Mouse (Mus musculus) right cerebral cortex, postnatal 10 days (tissue): Measurements from ENCODE around the gene Prkar2b.
A peak's percentile ranks its signal among the peaks of the same experiment; 100 is the strongest.

Source experiments
- DNase-seq, 2 experiments: peaks; one replicate each; pipeline ENCODE4 v3.0.0; 2021; ENCODE audit warnings: low spot score in 2 of 2

Gene Prkar2b

GRCm38 (mm10) chr12:32060247-32061089, 628 bp downstream of the Prkar2b start:
- peak; percentile 65 to 66 for DNase-seq

GRCm38 (mm10) chr12:32059707-32060106, 1.4 kb downstream of the Prkar2b start:
- peak; percentile 37 to 49 for DNase-seq

DNA sequence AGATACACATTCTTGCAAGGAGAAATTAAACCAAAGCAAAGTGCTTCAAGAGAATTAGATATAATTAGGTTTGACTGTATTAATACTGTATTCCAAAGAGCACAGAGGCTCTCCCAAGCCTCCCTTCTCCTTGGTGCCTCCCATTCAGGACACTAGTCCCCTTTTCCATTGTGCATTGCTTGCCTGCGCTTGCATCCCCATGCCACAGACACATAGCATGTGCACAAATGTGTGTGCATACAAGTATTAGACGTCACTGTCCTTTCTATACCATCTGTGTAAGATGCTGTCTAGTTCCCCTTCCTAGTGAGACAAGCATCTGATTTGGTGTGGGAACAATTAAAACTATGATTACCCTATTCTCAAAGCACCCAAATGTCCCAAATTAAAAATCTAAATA, 2.0 kb downstream of the Prkar2b start:
- no peak for DNase-seq

GRCm38 (mm10) chr12:32057461-32058199, 3.5 kb downstream of the Prkar2b start:
- no peak for DNase-seq

- DNase-seq = no peak
Observed at GRCm38 (mm10) chr12:32055797-32056196, 5.3 kb downstream of the Prkar2b start.

GRCm38 (mm10) chr12:32054476-32055166, 6.5 kb downstream of the Prkar2b start:
- no peak for DNase-seq

DNA sequence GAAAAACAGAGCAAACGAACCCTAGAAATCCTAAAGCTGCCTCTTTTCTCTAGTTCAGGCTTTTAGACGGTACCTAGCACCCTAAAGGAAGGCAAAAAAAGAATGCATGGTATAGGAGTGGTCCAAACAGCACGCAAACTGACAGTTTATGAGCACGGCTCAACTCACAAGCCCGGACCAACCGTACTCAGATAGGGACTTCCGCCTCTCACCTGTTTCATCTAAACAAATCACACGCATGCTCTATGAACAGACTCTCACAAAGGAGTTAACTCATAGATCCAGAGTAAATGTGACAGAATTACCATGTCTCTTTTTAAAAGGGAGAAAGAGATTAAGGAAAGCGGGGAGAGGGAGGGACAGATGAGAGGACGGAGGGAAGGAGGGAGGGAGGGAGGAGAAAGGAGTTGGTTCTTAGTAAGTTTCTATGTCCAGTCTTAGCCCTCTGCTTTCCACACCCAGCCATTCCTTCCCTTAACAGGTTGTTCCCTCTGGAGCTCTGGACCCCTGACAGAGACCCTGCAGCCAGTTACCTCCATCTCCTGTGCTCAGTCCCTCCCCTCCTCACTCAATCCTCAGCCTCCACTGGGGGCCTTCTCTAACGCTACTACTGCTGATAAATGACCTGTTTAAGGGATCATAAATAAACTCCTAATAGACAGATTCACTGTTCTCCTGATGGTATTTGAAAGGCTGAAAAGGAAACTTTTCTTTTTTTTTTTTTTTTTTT, 7.3 kb downstream of the Prkar2b start:
- DNase-seq = no peak

GRCm38 (mm10) chr12:32052882-32053281, 8.2 kb downstream of the Prkar2b start:
- no peak for DNase-seq

GRCm38 (mm10) chr12:32050165-32050564, 10.9 kb downstream of the Prkar2b start:
- DNase-seq = no peak

DNA sequence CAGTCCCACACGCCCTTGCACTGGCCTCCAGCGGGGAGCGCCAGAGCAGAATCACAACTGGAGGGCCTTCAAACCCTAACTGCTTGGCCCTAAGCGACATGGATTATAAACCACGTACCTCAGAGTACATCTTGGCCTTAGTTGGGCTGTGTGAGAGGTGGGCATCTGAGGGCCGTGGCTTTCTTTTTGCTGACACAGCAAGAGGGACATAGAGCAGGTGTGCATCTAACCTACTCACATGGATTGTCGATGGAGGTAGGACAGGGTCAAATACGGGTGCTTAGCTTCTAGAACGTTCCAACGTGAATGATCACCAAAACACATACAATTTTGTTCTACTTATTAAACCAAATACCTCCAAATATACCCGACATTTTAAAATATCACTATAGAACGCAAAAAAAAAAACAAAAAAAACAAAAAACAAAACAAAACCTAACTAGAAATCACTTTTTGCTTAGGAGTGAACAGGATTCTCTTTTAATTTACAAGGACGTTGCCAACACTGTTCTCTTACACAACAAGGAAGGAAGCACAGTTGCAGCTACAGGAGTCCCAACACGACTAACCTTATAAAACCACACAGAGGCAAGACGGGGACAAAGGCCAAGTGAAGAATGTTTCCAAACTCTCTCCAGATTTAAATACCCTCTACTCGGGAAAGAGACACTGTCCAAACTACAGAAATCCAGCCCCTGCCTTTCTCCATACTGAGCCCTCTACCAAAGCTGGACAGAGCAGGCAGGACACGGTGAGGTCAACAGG, 15.3 kb downstream of the Prkar2b start:
- no peak for DNase-seq

- no peak for DNase-seq
Observed at GRCm38 (mm10) chr12:32044487-32045134, 16.5 kb downstream of the Prkar2b start.

DNA sequence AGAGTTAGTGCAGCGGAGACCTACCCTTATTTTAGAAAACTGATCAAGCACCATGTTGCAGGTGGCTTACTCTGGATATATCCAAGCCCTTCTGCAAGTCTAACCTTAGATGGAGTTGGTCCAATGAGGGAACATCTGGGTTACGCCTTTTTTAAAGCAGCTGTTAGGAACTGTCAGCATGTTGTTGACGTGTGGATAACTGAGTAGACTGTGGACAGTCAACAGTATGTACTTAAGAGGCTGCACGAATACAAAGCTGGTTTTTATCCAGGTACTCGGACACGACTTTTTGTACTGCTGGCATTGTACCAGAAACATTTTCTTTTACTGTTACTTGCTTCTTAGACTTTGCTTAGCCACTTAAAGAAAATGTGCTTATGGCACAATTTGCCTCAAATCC, 27.6 kb downstream of the Prkar2b start:
- no peak for DNase-seq

- no peak for DNase-seq
Observed at GRCm38 (mm10) chr12:32032917-32033316, 28.2 kb downstream of the Prkar2b start.

DNA sequence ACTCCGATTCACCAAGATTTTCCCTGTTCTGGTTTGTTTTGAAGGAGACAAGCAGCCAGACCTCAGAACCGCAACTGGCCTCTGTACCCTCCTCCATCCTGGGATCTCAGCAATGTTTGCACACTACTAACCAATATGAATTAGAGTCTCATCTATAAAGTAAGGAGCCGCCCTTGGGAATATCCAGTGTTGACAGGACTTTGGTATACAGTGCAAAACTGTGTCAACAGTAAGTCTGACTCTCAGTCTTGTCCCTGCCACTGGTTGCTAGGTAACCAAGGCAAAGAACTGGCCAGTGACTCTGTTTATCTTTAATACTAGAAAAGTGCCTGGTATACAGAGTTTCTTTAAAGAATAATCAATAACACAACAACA, 42.7 kb downstream of the Prkar2b start:
- DNase-seq = no peak

DNA sequence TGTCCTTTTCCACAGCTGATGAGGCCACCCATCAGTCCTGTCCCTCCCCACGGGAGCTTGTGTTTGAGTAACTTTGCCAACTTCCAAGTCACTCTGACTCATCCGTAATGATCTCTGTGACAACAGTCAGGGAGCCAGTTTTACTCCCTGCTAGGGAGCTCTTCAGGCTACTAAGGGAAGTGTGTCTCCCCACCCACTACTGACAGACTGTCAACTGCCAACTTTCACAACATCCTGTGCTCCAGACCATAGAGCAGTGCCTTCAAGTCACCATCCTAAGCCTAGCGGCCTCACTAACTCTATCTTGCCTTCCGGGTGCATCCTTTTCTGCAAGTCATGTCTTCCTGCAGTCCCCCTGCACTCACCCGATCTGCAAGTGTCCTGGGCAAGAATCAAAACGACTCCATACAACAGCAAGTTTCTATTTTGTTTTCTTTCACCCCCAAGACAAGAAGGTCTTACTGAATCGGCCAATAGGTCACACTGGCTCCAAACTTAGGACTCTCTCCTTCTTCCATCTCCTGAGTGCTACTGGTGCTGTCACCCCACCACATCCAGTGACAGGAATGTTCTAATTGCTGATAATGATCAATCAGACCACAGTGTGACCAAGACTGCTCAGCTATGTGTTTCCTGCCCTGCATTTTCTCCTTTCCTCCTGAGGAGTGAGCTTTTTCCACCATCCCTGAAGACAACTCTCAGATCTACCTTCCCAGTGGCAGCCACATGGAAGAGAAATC, 43.3 kb downstream of the Prkar2b start:
- no peak for DNase-seq

- DNase-seq = no peak
Observed at GRCm38 (mm10) chr12:32016472-32016871, 44.6 kb downstream of the Prkar2b start.

DNA sequence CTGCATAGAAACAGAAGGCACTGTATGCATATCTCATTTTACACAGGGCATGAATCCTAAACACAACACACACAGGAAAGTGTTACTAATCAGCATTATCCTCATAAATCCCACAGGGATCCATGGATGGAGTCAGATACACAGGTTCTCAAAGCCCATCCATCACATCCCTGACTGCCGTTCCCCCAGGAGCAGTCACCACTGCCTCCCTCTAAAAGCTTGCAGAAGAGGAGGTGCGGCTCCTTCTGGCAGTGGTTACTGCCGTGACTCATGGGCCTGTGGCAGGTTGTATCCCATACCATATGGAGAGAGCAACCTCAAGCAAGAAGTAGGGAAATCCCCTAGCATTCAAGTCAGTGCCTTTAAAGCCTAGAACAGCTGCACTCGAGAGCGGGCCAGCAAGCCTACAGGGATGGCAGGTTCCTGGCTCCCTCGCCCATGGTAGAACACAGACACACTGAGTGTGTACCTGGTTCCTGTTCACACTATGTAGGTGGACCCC, 45.8 kb downstream of the Prkar2b start:
- DNase-seq = no peak

- DNase-seq = no peak
Observed at GRCm38 (mm10) chr12:32014811-32015210, 46.3 kb downstream of the Prkar2b start.

GRCm38 (mm10) chr12:32012169-32012568, 48.9 kb downstream of the Prkar2b start:
- DNase-seq = no peak

- no peak for DNase-seq
Observed at GRCm38 (mm10) chr12:32011128-32011527, 50.0 kb downstream of the Prkar2b start.
